Mouse (Mus musculus) layer of hippocampus, adult 18-20 months (tissue): ENCODE results near the gene Fkbp8. TPM values are rescaled to one million over a fixed set of nuclear protein-coding genes. Genes with fewer than 3 reads are reported as not detected.

Experiments used
- DNase-seq, 2 experiments: peaks; one replicate each; pipeline ENCODE4 v3.0.0; 2022; ENCODE audit warnings: low spot score in 2 of 2
- total RNA-seq, 2 experiments: library from RNA; stranded (reverse); gene quantifications; 2 replicates each; pipeline ENCODE4 v1.2.3; 2021

Fkbp8 gene
- total RNA-seq, 2 experiments from 2014 or later, result 450 to 467 TPM

- no peak for DNase-seq
Observed at GRCm38 (mm10) chr8:70527111-70527511, 413 bp upstream of the Fkbp8 start.

GRCm38 (mm10) chr8:70528182-70528797, 766 bp downstream of the Fkbp8 start:
- no peak for DNase-seq

DNA sequence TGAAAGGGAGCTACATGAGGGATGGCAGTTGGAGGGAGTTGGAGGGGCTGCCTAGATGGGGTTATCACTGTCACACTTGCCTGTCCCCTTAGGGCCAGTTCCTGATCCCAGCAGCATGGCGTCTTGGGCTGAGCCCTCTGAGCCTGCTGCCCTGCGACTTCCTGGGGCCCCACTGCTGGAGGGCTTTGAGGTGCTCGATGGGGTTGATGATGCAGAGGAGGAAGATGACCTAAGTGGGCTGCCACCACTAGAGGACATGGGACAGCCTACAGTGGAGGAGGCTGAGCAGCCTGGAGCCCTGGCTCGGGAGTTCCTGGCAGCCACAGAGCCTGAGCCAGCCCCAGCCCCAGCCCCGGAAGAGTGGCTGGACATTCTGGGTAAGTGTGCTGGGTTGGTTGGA, 1.8 kb downstream of the Fkbp8 start:
- no peak for DNase-seq

DNA sequence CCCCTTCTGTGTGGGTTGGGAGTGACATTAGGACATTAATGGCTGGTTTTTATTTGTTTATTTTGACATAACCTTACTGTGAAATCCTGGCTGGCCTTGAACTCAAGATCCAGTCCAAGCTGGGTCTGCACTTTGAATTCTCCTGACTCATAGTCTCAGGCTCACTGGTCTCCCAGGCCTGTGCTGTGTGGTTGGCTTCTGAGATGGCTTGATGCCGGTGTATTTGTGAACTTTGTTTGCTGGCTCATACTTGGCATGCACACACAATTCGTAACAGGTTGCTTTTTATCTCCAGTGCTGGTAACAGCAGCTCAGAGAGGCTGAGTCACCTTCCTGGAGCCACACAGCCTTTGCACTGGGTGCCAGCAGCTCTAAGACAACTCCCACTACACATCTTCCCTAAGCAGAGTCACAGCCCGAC, 2.2 kb downstream of the Fkbp8 start:
- DNase-seq, result no peak

DNA sequence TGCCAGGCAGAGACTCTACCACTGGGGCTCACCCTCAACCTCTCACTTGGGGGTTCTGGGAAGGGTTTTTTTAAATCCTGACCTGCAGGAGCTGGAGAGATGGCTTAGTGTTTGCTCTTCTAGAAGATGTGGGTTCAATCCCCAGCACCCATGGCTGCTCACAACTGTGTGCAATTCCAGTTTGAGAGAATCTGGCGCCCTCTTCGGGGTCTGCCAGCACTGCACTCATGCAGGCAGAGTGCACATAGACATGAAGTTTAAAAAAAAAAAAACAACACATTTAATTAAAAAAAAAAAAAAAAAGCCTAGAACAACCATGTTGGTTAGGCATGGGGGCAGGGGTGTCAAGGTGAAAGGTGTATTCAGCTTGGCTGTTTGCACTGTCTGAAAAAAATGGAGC, 2.8 kb downstream of the Fkbp8 start:
- DNase-seq, result no peak

DNA sequence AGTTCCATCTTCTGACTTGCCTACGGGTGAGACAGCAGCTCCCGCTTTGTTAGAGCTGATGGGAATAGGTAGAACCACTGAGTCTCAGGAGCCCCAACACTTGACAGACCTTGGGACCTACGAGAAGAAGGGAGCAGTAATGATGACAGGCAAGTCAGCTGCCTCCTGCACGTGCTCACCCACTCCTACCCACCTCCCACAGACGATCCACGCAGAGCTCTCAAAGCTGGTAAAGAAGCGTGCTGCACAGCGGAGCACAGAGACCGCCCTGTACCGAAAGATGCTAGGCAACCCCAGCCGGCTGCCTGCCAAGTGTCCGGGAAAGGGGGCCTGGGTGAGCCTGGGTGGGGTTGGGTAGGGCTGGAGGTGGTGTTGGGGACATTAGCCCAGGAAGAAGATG, 6.8 kb downstream of the Fkbp8 start:
- DNase-seq, result peak in 1 of 2 experiments; percentile 57

GRCm38 (mm10) chr8:70535221-70535620, 7.7 kb downstream of the Fkbp8 start:
- DNase-seq, result no peak

DNA sequence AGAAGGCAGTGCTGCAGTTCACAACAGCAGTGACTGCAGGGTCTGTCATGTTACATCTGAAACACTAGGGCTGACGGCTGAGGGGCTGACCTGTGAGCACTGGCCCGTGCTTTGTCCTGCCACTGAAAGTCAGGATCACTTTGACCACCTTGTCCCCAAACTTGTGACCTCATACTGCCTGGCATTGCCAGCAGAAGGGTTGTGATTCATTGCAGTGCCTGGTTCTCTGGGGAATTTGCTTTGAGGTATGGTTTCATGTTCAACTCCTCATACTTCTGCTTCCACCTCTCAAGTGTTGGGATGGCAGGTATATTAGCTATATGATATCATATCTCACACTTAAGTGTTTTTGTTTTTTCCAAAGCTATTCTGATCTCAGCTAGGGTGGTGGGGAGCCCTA, 8.2 kb downstream of the Fkbp8 start:
- DNase-seq, result no peak

- DNase-seq, result peak; percentile 43 to 57
Observed at GRCm38 (mm10) chr8:70538024-70538579, 10.6 kb downstream of the Fkbp8 start.

- DNase-seq, result peak; percentile 99
Observed at GRCm38 (mm10) chr8:70538633-70539076, 11.1 kb downstream of the Fkbp8 start.

- DNase-seq, result peak; percentile 99 to 100
Observed at GRCm38 (mm10) chr8:70539077-70539813, 11.7 kb downstream of the Fkbp8 start, which contains the start of gene Ell. Gene Ell (plus strand): TSS chr8:70539457.

- no peak for DNase-seq
Observed at GRCm38 (mm10) chr8:70540013-70540506, 12.5 kb downstream of the Fkbp8 start.

DNA sequence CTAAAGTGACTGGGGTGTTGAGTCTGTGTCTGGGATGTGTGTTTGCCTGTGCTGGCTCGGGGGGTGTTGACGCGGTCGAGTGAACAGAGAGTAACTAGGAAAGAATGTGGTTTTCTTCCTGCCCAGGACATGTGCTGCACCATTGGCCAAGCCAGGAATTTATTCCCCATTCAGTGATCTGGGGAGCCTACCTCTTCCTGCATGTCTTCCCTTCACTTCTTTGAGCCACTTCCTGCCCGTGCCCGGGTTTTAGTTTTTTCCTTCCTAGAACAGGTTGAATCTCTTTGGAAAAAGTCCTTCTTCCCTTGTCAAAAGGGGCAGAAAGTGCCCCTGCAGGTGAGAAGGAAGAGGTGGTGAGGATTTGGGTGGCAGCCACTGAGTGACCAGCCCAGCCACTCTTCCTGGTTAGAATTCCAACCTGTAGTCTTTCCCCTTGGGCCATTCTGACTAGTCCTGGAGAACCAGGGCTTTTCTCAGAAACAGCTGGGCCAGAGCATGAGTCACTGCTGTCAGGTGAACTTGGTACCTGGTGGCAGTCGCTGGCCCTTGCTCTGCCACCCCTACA, 13.1 kb downstream of the Fkbp8 start:
- no peak for DNase-seq

DNA sequence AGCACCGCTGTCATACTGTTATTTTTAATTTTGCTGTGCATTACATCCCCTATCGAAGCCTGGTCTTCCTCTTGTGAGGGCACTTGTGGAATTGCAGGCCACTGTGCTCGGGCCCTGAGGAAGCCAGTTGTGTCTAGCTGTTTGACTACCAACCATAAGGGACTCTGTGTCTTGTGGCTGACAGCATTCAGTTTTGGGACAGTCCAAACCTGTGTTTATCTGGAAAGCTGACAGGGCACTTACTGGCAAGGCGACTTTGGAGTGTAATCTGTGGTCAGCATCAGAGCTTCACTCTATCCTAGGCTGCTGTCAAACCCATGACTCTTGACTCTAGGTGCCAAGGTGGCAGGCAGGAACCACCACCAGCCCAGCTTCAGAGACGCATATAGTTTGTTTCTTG, 13.6 kb downstream of the Fkbp8 start:
- DNase-seq, result no peak

DNA sequence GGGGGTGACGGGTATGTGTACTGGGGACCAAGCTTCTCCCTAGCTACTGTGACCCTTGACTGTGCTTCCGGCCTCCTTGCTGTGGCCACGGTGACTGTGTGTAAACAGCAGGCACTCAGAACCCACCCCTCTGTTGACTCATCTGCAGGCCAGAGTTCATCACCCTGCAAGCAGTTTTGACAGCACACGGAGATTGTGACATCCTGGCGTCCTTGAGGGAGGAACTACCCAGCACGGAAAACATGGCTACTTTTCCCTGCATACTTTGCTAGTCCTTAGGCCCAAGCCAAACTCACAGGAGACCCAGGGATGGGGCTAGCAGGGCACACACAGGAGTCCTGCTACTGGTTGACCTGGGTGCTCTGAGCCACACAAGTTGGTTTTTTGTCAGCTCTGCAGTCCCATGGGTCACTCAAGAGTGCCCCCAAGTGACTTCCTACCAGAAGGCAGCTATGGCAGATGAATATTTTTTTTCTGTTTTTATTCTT, 16.7 kb downstream of the Fkbp8 start:
- no peak for DNase-seq

- no peak for DNase-seq
Observed at GRCm38 (mm10) chr8:70546412-70546811, 18.9 kb downstream of the Fkbp8 start.

GRCm38 (mm10) chr8:70547762-70548161, 20.2 kb downstream of the Fkbp8 start:
- no peak for DNase-seq

- no peak for DNase-seq
Observed at GRCm38 (mm10) chr8:70549412-70550184, 22.1 kb downstream of the Fkbp8 start.

DNA sequence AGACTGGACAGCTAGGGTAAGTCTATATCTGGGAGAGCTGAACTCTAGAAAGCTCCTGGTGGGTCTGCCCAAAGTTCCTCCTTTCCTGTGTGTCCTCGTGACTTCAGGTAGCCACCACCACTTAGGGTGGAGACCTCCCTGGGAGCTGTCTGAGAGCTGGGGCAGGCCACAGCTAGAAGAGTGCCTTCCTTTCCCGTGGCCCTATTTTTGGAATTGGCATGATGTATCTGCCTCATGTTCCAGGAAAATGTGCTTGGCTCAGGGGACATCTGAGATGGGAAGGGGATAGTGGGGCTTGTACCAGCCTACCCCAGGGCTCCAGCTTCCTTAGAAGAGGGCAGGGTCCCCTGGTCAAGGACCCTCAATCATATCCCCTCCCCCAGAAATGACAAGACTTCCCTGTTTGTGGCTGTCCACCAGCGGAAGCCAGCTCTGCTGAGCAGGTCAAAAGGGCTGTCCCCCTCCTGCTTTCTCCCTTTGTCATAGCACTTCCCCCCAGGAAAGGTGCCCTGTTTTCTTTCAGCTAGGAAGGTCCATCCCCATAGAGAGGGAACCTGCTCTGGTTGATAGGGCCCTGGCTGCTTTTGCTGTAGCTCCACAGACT, 24.1 kb downstream of the Fkbp8 start:
- DNase-seq, result no peak

DNA sequence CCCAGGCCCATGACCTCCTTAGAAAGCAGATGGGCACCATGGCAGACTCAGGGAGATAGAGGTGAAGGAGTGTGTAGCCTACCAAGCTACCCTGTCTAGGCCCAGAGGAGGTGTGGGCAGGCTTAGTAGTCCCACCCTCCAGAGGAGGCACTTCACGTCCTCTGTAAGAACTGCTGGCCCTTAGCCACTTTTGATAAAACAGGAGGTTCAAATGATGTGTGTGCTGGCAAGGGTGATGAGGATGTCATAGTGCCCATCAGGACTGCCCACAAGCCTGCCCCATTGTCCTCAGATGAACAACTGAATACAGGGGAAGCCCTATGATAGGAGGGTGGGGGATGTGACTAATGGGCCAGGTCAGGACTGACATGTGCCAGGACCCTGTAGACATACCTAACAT, 25.3 kb downstream of the Fkbp8 start:
- no peak for DNase-seq

- no peak for DNase-seq
Observed at GRCm38 (mm10) chr8:70553740-70554139, 26.2 kb downstream of the Fkbp8 start.
